ENCODE assay signal across 20 mouse cellular contexts in genomic region chr7:119443849-119444248, GRCm38 (mm10). TPM values are rescaled to one million over a fixed set of nuclear protein-coding genes. Genes with fewer than 3 reads are reported as not detected.
DNase-seq lines count a peak whose midpoint lies in the region; ATAC-seq and TF ChIP-seq lines count a peak whose summit lies in the region.
"Had no signal": no experiment of that assay in that cellular context is flagged by ENCODE, and none has a peak within 500 bp of the region (broad histone marks: within the 10 kb centered on the region; RNA-seq: fewer than 3 reads in every experiment).

No protein-coding gene starts in this region.

- no peaks in the 10 kb centered on the region for H3K27me3 ChIP-seq in embryonic facial prominence, embryonic 11.5 days (ENCODE audit: control insufficient read depth, insufficient read depth, low read length)
- no peaks in the 10 kb centered on the region for H3K27me3 ChIP-seq in embryonic facial prominence, embryonic 10.5 days (replicated peaks; ENCODE audit: low read depth, poor library complexity, severe bottlenecking)
- H3K27me3 ChIP-seq in CH12.LX (replicated peaks), result peaks cover 58% of the 10 kb centered on the region
- H3K27me3 ChIP-seq: hindbrain, embryonic 15.5 days had no signal

- no peaks in the 10 kb centered on the region for H3K79me2 ChIP-seq in CH12.LX (replicated peaks; ENCODE audit: control insufficient read depth, extremely low read depth, insufficient read depth, poor library complexity, severe bottlenecking)

- H3K4me1 ChIP-seq in embryonic facial prominence, embryonic 11.5 days (ENCODE audit: control insufficient read depth, insufficient read depth, low read length), result no peaks in the 10 kb centered on the region
- no peaks in the 10 kb centered on the region for H3K4me1 ChIP-seq in embryonic facial prominence, embryonic 10.5 days
- H3K4me1 ChIP-seq in CH12.LX (ENCODE audit: control insufficient read depth in 1 of 2, insufficient read depth in 2 of 2), result peaks cover 0 to 11% of the 10 kb centered on the region in 2 experiments; a peak in 2 of 4 replicates
- H3K4me1 ChIP-seq: hindbrain, embryonic 15.5 days had no signal

- TF ChIP-seq POLR2A in CH12.LX (IDR thresholded peaks at IDR 0.05; ENCODE audit: low read depth, low read length), result no peak

- no peaks in the 10 kb centered on the region for H3K9me3 ChIP-seq in embryonic facial prominence, embryonic 11.5 days (replicated peaks; ENCODE audit: control insufficient read depth, low read length)
- H3K9me3 ChIP-seq in embryonic facial prominence, embryonic 10.5 days, result no peaks in the 10 kb centered on the region
- H3K9me3 ChIP-seq in CH12.LX (replicated peaks; ENCODE audit: low read length), result no peaks in the 10 kb centered on the region
- H3K9me3 ChIP-seq: hindbrain, embryonic 15.5 days had no signal

- peak; percentile 1 for DNase-seq in embryonic facial prominence, embryonic 11.5 days (ENCODE audit: low spot score)
- DNase-seq in embryonic facial prominence, embryonic 10.5 days (ENCODE audit: low spot score), result no peak
- peak; percentile 15 to 22 for DNase-seq in left cerebral cortex, adult 18-20 months (ENCODE audit: low spot score in 2 of 2)
- no peak for DNase-seq in left cerebral cortex, adult 8-10 months (ENCODE audit: low spot score in 2 of 2)
- DNase-seq in CH12.LX (ENCODE audit: extremely low read depth), result peak; percentile 16
- DNase-seq in NIH3T3 (ENCODE audit: low read depth), result peak; percentile 1
- DNase-seq in thymus, postnatal 0 days (ENCODE audit: low spot score), result no peak
- DNase-seq: cerebellum, adult 9-10 months; liver, postnatal 0 days; thymus, postnatal 25 days had no signal

- peak; percentile 19 for TF ChIP-seq RAD21 in CH12.LX (IDR thresholded peaks at IDR 0.05; ENCODE audit: low read depth, low read length)

- no peak for ATAC-seq in embryonic facial prominence, embryonic 11.5 days (replicated peaks; ENCODE audit: insufficient number of reproducible peaks, low FRiP score, low TSS enrichment, low read depth)
- no peak for ATAC-seq in monocyte, adult 5-6 weeks (replicated peaks; ENCODE audit: insufficient number of reproducible peaks, low FRiP score, low TSS enrichment, poor library complexity, severe bottlenecking)
- ATAC-seq: liver, postnatal 0 days had no signal

- H3K27ac ChIP-seq in embryonic facial prominence, embryonic 11.5 days (replicated peaks; ENCODE audit: low read depth, low read length), result no peak overlapping the region
- H3K27ac ChIP-seq in embryonic facial prominence, embryonic 10.5 days (replicated peaks), result no peak overlapping the region
- no peak overlapping the region for H3K27ac ChIP-seq in CH12.LX (ENCODE audit: insufficient read depth, low read depth)
- H3K27ac ChIP-seq: hindbrain, embryonic 15.5 days had no signal

- no peaks in the 10 kb centered on the region for H3K36me3 ChIP-seq in embryonic facial prominence, embryonic 11.5 days (replicated peaks; ENCODE audit: control insufficient read depth, insufficient read depth, low read depth, low read length)
- no peaks in the 10 kb centered on the region for H3K36me3 ChIP-seq in embryonic facial prominence, embryonic 10.5 days (replicated peaks)
- H3K36me3 ChIP-seq in CH12.LX (replicated peaks in 1 of 2; ENCODE audit: control insufficient read depth in 1 of 2, insufficient read depth in 1 of 2, low read length in 1 of 2), result no peaks in the 10 kb centered on the region
- H3K36me3 ChIP-seq: hindbrain, embryonic 15.5 days had no signal

- dilution Hi-C loops in CH12.LX (cut with MboI; ENCODE audit: extremely low pct_ligation_motif_present, extremely low pct_unique_long_range_greater_than_20kb, low sequenced_read_pairs), result no loop called here

- H3K4me3 ChIP-seq in embryonic facial prominence, embryonic 11.5 days (ENCODE audit: low read depth, low read length), result no peak overlapping the region
- H3K4me3 ChIP-seq in embryonic facial prominence, embryonic 10.5 days, result no peak overlapping the region
- H3K4me3 ChIP-seq in CH12.LX (replicated peaks in 1 of 3; ENCODE audit: low read depth in 2 of 3, low read length in 2 of 3, poor library complexity in 1 of 3), result no peak overlapping the region
- H3K4me3 ChIP-seq: hindbrain, embryonic 15.5 days had no signal

- in situ Hi-C loops in CH12.LX (cut with MboI; ENCODE audit: low pct_ligation_motif_present, low pct_unique_long_range_greater_than_20kb, low sequenced_read_pairs), result no loop called here

- H3K9ac ChIP-seq in embryonic facial prominence, embryonic 11.5 days (replicated peaks; ENCODE audit: low read length), result no peak overlapping the region
- no peak overlapping the region for H3K9ac ChIP-seq in CH12.LX (ENCODE audit: insufficient read depth, low read depth)
- H3K9ac ChIP-seq: hindbrain, embryonic 15.5 days; liver, postnatal 0 days had no signal

- no peak for TF ChIP-seq EP300 in CH12.LX (IDR thresholded peaks at IDR 0.05; ENCODE audit: low read length)

- no peak overlapping the region for H3K4me2 ChIP-seq in embryonic facial prominence, embryonic 11.5 days (ENCODE audit: low read depth, low read length)
- H3K4me2 ChIP-seq in CH12.LX (ENCODE audit: insufficient read depth, low read depth, poor library complexity, severe bottlenecking), result no peak overlapping the region
- H3K4me2 ChIP-seq: hindbrain, embryonic 15.5 days had no signal

- peak in 1 of 2 experiments; percentile 59; a peak in 2 of 4 replicates for TF ChIP-seq CTCF in CH12.LX (conservative IDR thresholded peaks at IDR 0.05 in 1 of 2, IDR thresholded peaks at IDR 0.05 in 1 of 2; ENCODE audit: low read depth in 2 of 2, low read length in 2 of 2)

- 77% methylated on average over 4 of the region's 4 CpGs for WGBS in embryonic facial prominence, embryonic 11.5 days
- WGBS in embryonic facial prominence, embryonic 10.5 days, result 67% methylated on average over 4 of the region's 4 CpGs

TF ChIP-seq in CH12.LX, 34 proteins besides CTCF, POLR2A, EP300 and RAD21:
- peak; percentile 47 for TF ChIP-seq SMC3 (IDR thresholded peaks at IDR 0.05; ENCODE audit: low read depth, low read length)
- no peak for TF ChIP-seq UBTF (IDR thresholded peaks at IDR 0.05; ENCODE audit: low read depth, low read length)
- 0 out of 2 replicates have a peak, but pooled peaks have one; percentile 19 for TF ChIP-seq ELF1 (IDR thresholded peaks at IDR 0.05; ENCODE audit: low read depth, low read length)

RNA-seq across cellular contexts. Expression of gene Gp2, which starts 15.2 kb away (rescaled TPM):
- polyA plus RNA-seq in embryonic facial prominence, embryonic 11.5 days (2014; fragmentation: Nextera tagmentation; extraction: Ambion mirVana), result not detected in 2 replicates
- not detected in 2 replicates for polyA plus RNA-seq in embryonic facial prominence, embryonic 10.5 days (2016; fragmentation: Nextera tagmentation; extraction: Ambion mirVana)
- not detected for total RNA-seq in left cerebral cortex, adult 18-20 months (2021)
- under 1 TPM in 3 of 4 experiments, not detected in 1; 0.19 to 0.24 (median 0.21) TPM for total RNA-seq in left cerebral cortex, adult 8-10 months (2022)
- total RNA-seq in CH12.LX (2012; rRNA removed) (not detected in 2 replicates), CH12.LX (2014; rRNA removed) (not detected in 2 replicates)
- polyA plus RNA-seq in CH12.LX (2012; ENCODE audit: insufficient read length, low read depth), result not detected in 2 replicates
- total RNA-seq in monocyte, adult 5-6 weeks (2017), result not detected in 3 replicates
- 3.3 and 4.4 TPM in 2 replicates for polyA plus RNA-seq in thymus, postnatal 0 days (2015; fragmentation: Nextera tagmentation; extraction: Ambion mirVana)
- total RNA-seq: granulocyte monocyte progenitor cell, adult 5-6 weeks; neutrophil, adult 5-6 weeks had no signal
- polyA plus RNA-seq: heart, embryonic 16.5 days; hindbrain, embryonic 15.5 days; kidney, embryonic 14.5 days; limb, embryonic 14.5 days; liver, postnatal 0 days; stomach, embryonic 14.5 days had no signal

RNA-seq across cellular contexts. Expression of gene Umod, which starts 35.2 kb away (rescaled TPM):
- polyA plus RNA-seq in embryonic facial prominence, embryonic 11.5 days (2014; fragmentation: Nextera tagmentation; extraction: Ambion mirVana), result not detected in 2 replicates
- not detected in 2 replicates for polyA plus RNA-seq in embryonic facial prominence, embryonic 10.5 days (2016; fragmentation: Nextera tagmentation; extraction: Ambion mirVana)
- not detected for total RNA-seq in left cerebral cortex, adult 18-20 months (2021)
- total RNA-seq in left cerebral cortex, adult 8-10 months (2022), result not detected
- total RNA-seq in CH12.LX (2012; rRNA removed) (not detected in 2 replicates), CH12.LX (2014; rRNA removed) (not detected in 2 replicates)
- not detected in 2 replicates for polyA plus RNA-seq in CH12.LX (2012; ENCODE audit: insufficient read length, low read depth)
- total RNA-seq in monocyte, adult 5-6 weeks (2017), result not detected in 3 replicates
- polyA plus RNA-seq in thymus, postnatal 0 days (2015; fragmentation: Nextera tagmentation; extraction: Ambion mirVana), result 0.22 and 0.24 TPM in 2 replicates
- total RNA-seq: granulocyte monocyte progenitor cell, adult 5-6 weeks; layer of hippocampus, postnatal 14 days; neutrophil, adult 5-6 weeks had no signal
- polyA plus RNA-seq: heart, embryonic 16.5 days; hindbrain, embryonic 15.5 days; limb, embryonic 14.5 days; liver, postnatal 0 days; small intestine, adult 2 months; stomach, embryonic 14.5 days had no signal

Comparison
In these comparisons a context has a peak if more than half of its experiments do, and no peak if none do; other contexts are left out.
1. DNase-seq: peak in embryonic facial prominence, embryonic 11.5 days (single experiment), left cerebral cortex, adult 18-20 months (2 of 2), CH12.LX (single experiment) and NIH3T3 (single experiment); none in embryonic facial prominence, embryonic 10.5 days (single experiment), left cerebral cortex, adult 8-10 months (0 of 2) and thymus, postnatal 0 days (single experiment).